Mouse (Mus musculus) neural tube, embryonic 12.5 days (tissue): ENCODE measurements around the gene Pdha2. TPM values are rescaled to one million over a fixed set of nuclear protein-coding genes. Genes with fewer than 3 reads are reported as not detected.

Source experiments
- ATAC-seq: fragments of 200-750 bp; cut with Nextera tagmentation; 2 replicates; pipeline ENCODE4 v1.8.0; 2017; ENCODE audit warnings: low read depth, mild to moderate bottlenecking, moderate TSS enrichment, moderate library complexity; ENCODE audit not compliant: low FRiP score
- H3K27ac ChIP-seq: fragments of 300-500 bp; sonication (generic); 2 replicates; pipeline ENCODE4 v1.5.1; 2016
- H3K27me3 ChIP-seq: fragments of 300-500 bp; sonication (generic); replicated peaks from 2 replicates; pipeline ENCODE4 v1.6.1; 2016; ENCODE audit warnings: mild to moderate bottlenecking
- H3K36me3 ChIP-seq: fragments of 300-500 bp; sonication (generic); 2 replicates; pipeline ENCODE4 v1.6.1; 2016; ENCODE audit warnings: mild to moderate bottlenecking
- H3K4me1 ChIP-seq: fragments of 300-500 bp; sonication (generic); 2 replicates; pipeline ENCODE4 v1.6.1; 2016
- H3K4me2 ChIP-seq: fragments of 300-500 bp; sonication (generic); replicated peaks from 2 replicates; pipeline ENCODE4 v1.6.1; 2016; ENCODE audit warnings: mild to moderate bottlenecking
- H3K4me3 ChIP-seq: fragments of 300-500 bp; sonication (generic); 2 replicates; pipeline ENCODE4 v1.5.1; 2016
- H3K9ac ChIP-seq: fragments of 300-500 bp; sonication (generic); 2 replicates; pipeline ENCODE4 v1.6.1; 2016; ENCODE audit warnings: mild to moderate bottlenecking
- H3K9me3 ChIP-seq: fragments of 300-500 bp; sonication (generic); 2 replicates; pipeline ENCODE4 v1.6.1; 2016; ENCODE audit warnings: mild to moderate bottlenecking
- WGBS: fragments of 180-500 bp; shearing (Covaris S2); methylation state at CpG from one replicate; pipeline ENCODE4 v1.1.7; 2016; 5-methylcytosine and 5-hydroxymethylcytosine counted together
- polyA plus RNA-seq: library from polyadenylated mRNA; unstranded; fragments of >200 nt; fragmentation: Nextera tagmentation; extraction: Ambion mirVana; gene quantifications from 2 replicates; pipeline ENCODE4 v1.2.1, GENCODE M21; 2016

Gene Pdha2
- polyA plus RNA-seq, 1 experiment from 2014 or later: not detected

DNA sequence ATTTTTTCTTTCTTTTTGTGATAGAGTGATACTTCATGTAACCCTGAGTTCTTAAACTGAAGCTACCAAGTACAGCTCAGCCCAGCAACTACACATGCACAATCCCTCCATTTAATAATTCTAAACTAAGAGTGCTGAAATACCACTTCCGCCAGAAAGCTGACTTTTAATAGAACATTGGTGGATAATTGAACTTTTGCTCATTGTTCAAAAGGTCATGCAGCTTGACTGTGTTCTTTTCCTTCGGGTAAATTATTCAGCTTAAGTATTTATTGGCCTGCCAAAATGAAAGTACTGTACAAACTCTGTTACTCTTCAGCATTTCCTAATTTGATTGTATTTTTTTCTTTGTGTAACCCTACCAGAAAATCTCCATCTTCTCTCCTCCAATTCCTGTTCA is 10.4 kb downstream of the Pdha2 start:
- WGBS: 80% methylated on average over 2 of the region's 2 CpGs
- no peaks in the 10 kb centered on the region for H3K36me3 ChIP-seq
- H3K27ac ChIP-seq: no peak overlapping the region
- no peak overlapping the region for H3K4me3 ChIP-seq
- no peaks in the 10 kb centered on the region for H3K27me3 ChIP-seq
- no peaks in the 10 kb centered on the region for H3K9me3 ChIP-seq
- no peaks in the 10 kb centered on the region; the same call in 1 of the 2 replicates for H3K4me1 ChIP-seq
- no peak overlapping the region for H3K4me2 ChIP-seq
- H3K9ac ChIP-seq: no peak overlapping the region
- no peak for ATAC-seq

DNA sequence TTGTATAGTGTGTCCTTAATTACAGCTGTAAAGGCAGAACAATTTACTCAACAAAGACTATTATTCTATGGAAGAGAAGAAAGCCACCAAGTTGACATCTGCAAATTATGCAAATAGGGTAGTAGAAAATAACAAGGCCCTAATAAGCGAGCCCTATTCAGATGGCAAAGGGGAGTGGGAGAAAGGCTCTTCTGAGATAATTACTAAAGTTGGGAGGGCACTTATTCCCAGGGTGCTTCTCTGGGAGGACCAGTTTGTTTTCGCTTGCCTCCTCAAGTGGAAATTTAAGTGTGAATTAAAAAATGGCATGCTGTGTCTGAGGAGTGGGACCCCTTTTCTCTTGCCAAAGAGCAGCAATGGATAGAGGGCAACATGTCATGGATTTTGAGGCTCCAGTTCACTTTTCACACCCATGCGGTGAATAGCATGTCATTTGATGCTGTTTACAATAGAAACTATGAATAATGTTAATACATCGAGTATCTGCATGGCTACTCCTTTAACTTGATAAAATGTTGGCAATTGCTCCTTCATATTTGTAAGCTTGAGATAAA is 14.8 kb downstream of the Pdha2 start:
- Histone ChIP-seq H3K9ac (no peak overlapping the region), H3K27ac (no peak overlapping the region), H3K27me3 (no peaks in the 10 kb centered on the region), H3K9me3 (no peaks in the 10 kb centered on the region), H3K36me3 (no peaks in the 10 kb centered on the region), H3K4me1 (no peaks in the 10 kb centered on the region; the same call in 1 of the 2 replicates), H3K4me2 (no peak overlapping the region), H3K4me3 (no peak overlapping the region)
- 0 out of 2 replicates have a peak, but pooled peaks have one; percentile 37 for ATAC-seq
- 62% methylated on average over 4 of the region's 4 CpGs for WGBS

DNA sequence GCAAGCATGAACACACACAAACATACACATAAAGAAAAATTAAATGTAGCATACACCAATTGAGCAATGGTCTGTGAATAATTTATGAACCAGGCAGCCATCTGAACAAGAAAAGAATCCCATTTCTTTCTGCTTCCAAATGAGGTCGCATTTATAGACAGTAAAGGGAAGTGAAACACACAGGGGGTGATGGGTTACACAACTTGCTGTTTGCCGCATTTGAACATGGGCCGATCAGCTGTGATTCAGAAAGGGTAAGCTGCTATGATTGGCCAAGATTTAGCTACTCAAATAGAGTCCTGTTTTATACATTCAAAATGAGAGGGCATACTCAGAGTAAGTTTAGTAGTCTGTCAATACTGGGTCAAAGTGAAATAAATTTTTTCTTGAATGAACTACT is 20.5 kb downstream of the Pdha2 start:
- H3K4me1 ChIP-seq: no peaks in the 10 kb centered on the region
- H3K9ac ChIP-seq: no peak overlapping the region
- 38% methylated on average over 3 of the region's 3 CpGs for WGBS
- no peaks in the 10 kb centered on the region for H3K36me3 ChIP-seq
- no peak for ATAC-seq
- H3K9me3 ChIP-seq: no peaks in the 10 kb centered on the region
- no peaks in the 10 kb centered on the region for H3K27me3 ChIP-seq
- no peak overlapping the region for H3K4me2 ChIP-seq
- H3K27ac ChIP-seq: no peak overlapping the region
- H3K4me3 ChIP-seq: no peak overlapping the region

DNA sequence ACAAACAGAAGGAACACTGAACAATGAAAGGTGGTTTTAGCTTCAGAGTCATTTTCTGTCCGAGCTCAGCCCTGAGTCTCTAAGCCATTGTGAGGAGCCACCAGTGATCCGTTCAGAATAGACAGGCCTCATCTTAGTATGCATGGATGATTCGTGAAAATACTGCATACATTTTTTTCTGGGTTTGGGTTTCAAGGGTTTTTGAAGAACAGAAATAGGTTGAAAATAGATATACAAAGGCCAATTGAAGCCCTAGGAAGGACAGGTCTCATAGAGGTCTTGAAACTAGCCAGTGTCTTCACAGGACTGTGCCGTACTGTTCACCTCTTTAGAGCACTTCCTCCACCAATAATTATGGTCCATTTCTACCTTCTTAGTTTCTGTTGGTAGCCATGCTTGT is 21.7 kb downstream of the Pdha2 start:
- Histone ChIP-seq H3K4me1 (no peaks in the 10 kb centered on the region), H3K27me3 (no peaks in the 10 kb centered on the region), H3K4me2 (no peak overlapping the region), H3K9me3 (no peaks in the 10 kb centered on the region), H3K36me3 (no peaks in the 10 kb centered on the region), H3K27ac (no peak overlapping the region), H3K9ac (no peak overlapping the region), H3K4me3 (no peak overlapping the region)
- ATAC-seq: no peak
- WGBS: 55% methylated on average over 4 of the region's 4 CpGs

DNA sequence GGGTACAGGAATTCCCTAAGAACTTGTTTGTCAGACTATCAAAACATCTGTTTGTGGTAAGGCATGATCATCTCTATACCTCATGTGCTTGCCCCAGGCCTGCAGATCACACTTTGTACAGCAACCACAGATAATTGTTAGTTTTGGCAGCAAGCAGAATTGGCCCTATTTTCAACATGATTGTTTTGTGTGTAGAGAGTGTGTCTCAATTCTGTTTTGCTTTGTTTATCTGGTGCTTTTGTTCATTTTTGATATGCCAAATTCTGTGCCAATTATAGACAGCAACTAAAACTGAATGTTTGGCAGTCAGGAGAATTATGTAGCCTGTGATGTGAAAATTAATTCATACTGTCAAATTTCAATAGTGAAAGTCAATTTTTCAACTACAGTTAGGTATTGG is 51.2 kb downstream of the Pdha2 start:
- H3K4me3 ChIP-seq: no peak overlapping the region
- no peaks in the 10 kb centered on the region for H3K9me3 ChIP-seq
- H3K4me2 ChIP-seq: no peak overlapping the region
- H3K4me1 ChIP-seq: no peaks in the 10 kb centered on the region
- no peak overlapping the region for H3K27ac ChIP-seq
- no peaks in the 10 kb centered on the region for H3K36me3 ChIP-seq
- no peaks in the 10 kb centered on the region for H3K27me3 ChIP-seq
- H3K9ac ChIP-seq: no peak overlapping the region
- ATAC-seq: no peak
